ENCODE assay signal across 7 mouse cellular contexts in the genomic region with DNA sequence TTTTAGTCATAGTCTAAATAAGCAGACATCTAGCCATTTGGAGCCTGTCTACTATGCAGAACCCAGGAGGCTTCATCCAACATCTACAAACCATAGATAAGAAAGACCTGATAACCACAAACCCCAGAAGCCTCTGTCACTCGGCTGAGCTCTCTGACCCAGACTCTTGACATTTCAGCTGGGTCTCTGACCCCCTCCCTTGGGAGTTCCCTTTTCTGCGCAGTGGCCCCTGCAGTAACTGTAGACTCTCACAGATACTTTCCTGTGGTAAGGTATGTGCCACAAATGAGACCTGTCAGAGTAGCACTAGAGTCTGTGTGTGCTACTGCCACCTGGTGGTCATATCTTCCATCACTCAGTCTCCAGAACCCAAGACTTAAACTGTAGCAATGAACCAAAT. TPM values are rescaled to one million over a fixed set of nuclear protein-coding genes. Genes with fewer than 3 reads are reported as not detected.
A peak's percentile ranks its signal among the peaks of the same experiment; 100 is the strongest.
DNase-seq lines count a peak whose midpoint lies in the region; ATAC-seq lines count a peak whose summit lies in the region.

No protein-coding gene starts in this region.

- peak; percentile 85 for ATAC-seq in activated CD4-positive, CD25-positive, alpha-beta regulatory T cell, adult 4 months

- DNase-seq in cerebellum, postnatal 10 days: peak; percentile 87 to 92
- peak; percentile 75 to 88 for DNase-seq in frontal cortex, postnatal 36 days (ENCODE audit: low spot score in 2 of 2)
- DNase-seq in induced T-regulatory cell, adult 2 months (ENCODE audit: low read depth): peak; percentile 81
- DNase-seq in left cerebral cortex, adult 8-10 months (ENCODE audit: low spot score in 2 of 2): peak; percentile 39 to 46
- peak; percentile 82 for DNase-seq in mesoderm, embryonic 11.5 days (ENCODE audit: low read depth, low spot score)
- DNase-seq in skeletal muscle tissue, adult 2 months (ENCODE audit: low read depth, low spot score): peak; percentile 67

RNA-seq across cellular contexts. Expression of gene Fdx1, which starts 54.5 kb away (rescaled TPM):
- 10 to 100 TPM; 16.8 to 19.5 TPM for polyA plus RNA-seq in activated CD4-positive, CD25-positive, alpha-beta regulatory T cell, adult 4 months (2017; shearing (Covaris generic))
- 10 to 100 TPM; 15.2 to 18.0 (median 17.8) TPM for total RNA-seq in left cerebral cortex, adult 8-10 months (2022)

Comparison
In these comparisons a context has a peak if more than half of its experiments do, and no peak if none do; other contexts are left out.
1. Peak in every context shown above with its lines: DNase-seq and ATAC-seq.